Mouse (Mus musculus) MEL (cell line): ENCODE results near the gene Cdk5. TPM values are rescaled to one million over a fixed set of nuclear protein-coding genes. Genes with fewer than 3 reads are reported as not detected.
"Not testable (repeated sequence)": the region's sequence is repeated elsewhere in the genome, so short reads cannot be mapped to it uniquely, and the experiment has no call there.

Experiments
- DNase-seq: peaks from one replicate; pipeline ENCODE4 v3.0.0; 2011; ENCODE audit warnings: low read depth, low spot score
- H3K27ac ChIP-seq: 2 replicates; pipeline ENCODE4 v1.5.1; 2012; ENCODE audit warnings: low read depth, mild to moderate bottlenecking, control low read depth, low read length, moderate library complexity; ENCODE audit not compliant: control insufficient read depth
- H3K27me3 ChIP-seq, 2 experiments: fragments of 150-350 bp in 1 of 2; sonication (generic) in 1 of 2; 2 replicates each; pipeline ENCODE4 v1.6.1; 2012; ENCODE audit warnings: low read length in 2 of 2, mild to moderate bottlenecking in 2 of 2, improper control_type of control experiment in 1 of 2, moderate library complexity in 1 of 2; ENCODE audit not compliant: insufficient read depth in 2 of 2, control insufficient read depth in 1 of 2
- H3K36me3 ChIP-seq, 2 experiments: 2 replicates each; pipeline ENCODE4 v1.6.1; 2012 to 2014; ENCODE audit warnings: low read length in 2 of 2, improper control_type of control experiment in 1 of 2, inconsistent platforms in 1 of 2, mild to moderate bottlenecking in 1 of 2; ENCODE audit not compliant: insufficient read depth in 2 of 2, control insufficient read depth in 1 of 2
- H3K4me1 ChIP-seq, 2 experiments: fragments of 150-350 bp in 1 of 2; sonication (generic) in 1 of 2; 2 replicates each; pipeline ENCODE4 v1.6.1; 2012; ENCODE audit warnings: low read length in 2 of 2, improper control_type of control experiment in 1 of 2, mild to moderate bottlenecking in 1 of 2; ENCODE audit not compliant: insufficient read depth in 2 of 2, control insufficient read depth in 1 of 2
- H3K4me3 ChIP-seq, 2 experiments: fragments of 150-350 bp in 1 of 2; sonication (generic) in 1 of 2; 2 replicates each; pipeline ENCODE4 v1.5.1; 2012; ENCODE audit warnings: low read depth in 2 of 2, low read length in 2 of 2, mild to moderate bottlenecking in 2 of 2, moderate library complexity in 2 of 2, control low read depth in 1 of 2, improper control_type of control experiment in 1 of 2; ENCODE audit not compliant: control insufficient read depth in 1 of 2, insufficient read depth in 1 of 2
- H3K79me2 ChIP-seq: 2 replicates; pipeline ENCODE4 v1.6.1; 2012; ENCODE audit warnings: mild to moderate bottlenecking, low read length, moderate library complexity; ENCODE audit not compliant: control insufficient read depth, poor library complexity, insufficient read depth
- H3K9ac ChIP-seq: 2 replicates; pipeline ENCODE4 v1.6.1; 2012; ENCODE audit warnings: low read depth, mild to moderate bottlenecking, control low read depth, low read length, moderate library complexity; ENCODE audit not compliant: control insufficient read depth, poor library complexity, severe bottlenecking
- H3K9me3 ChIP-seq: fragments of 150-350 bp; sonication (generic); replicated peaks from 2 replicates; pipeline ENCODE4 v1.6.1; 2012; ENCODE audit warnings: mild to moderate bottlenecking, low read length, improper control_type of control experiment, moderate library complexity; ENCODE audit not compliant: insufficient read depth
- BHLHE40 ChIP-seq: IDR thresholded peaks from 2 replicates; pipeline ENCODE4 v1.6.1; 2012; ENCODE audit warnings: low read depth, mild to moderate bottlenecking, inconsistent platforms, low read length, improper control_type of control experiment, borderline replicate concordance
- CHD1 ChIP-seq: IDR thresholded peaks from 2 replicates; pipeline ENCODE4 v1.6.1; 2012; ENCODE audit warnings: low read depth, mild to moderate bottlenecking, inconsistent platforms, low read length, improper control_type of control experiment
- CHD2 ChIP-seq: IDR thresholded peaks from 2 replicates; pipeline ENCODE4 v1.6.1; 2011; ENCODE audit warnings: low read length, improper control_type of control experiment
- CTCF ChIP-seq, 3 experiments: IDR thresholded peaks in 2 of 3; conservative IDR thresholded peaks in 1 of 3; 2 replicates each; pipeline ENCODE4 v1.5.1; 2011 to 2012; ENCODE audit warnings: low read length in 3 of 3, low read depth in 2 of 3, mild to moderate bottlenecking in 2 of 3, improper control_type of control experiment in 1 of 3, inconsistent platforms in 1 of 3, mixed read lengths in 1 of 3, moderate library complexity in 1 of 3; ENCODE audit not compliant: control insufficient read depth in 1 of 3, insufficient read depth in 1 of 3, poor library complexity in 1 of 3, severe bottlenecking in 1 of 3
- ETS1 ChIP-seq: IDR thresholded peaks from 2 replicates; pipeline ENCODE4 v1.6.1; 2012; ENCODE audit warnings: low read depth, mild to moderate bottlenecking, inconsistent platforms, low read length, improper control_type of control experiment, moderate library complexity
- GABPA ChIP-seq: IDR thresholded peaks from 2 replicates; pipeline ENCODE4 v1.6.1; 2012; ENCODE audit warnings: low read depth, mild to moderate bottlenecking, inconsistent platforms, low read length, improper control_type of control experiment, moderate library complexity
- HCFC1 ChIP-seq: IDR thresholded peaks from 2 replicates; pipeline ENCODE4 v1.6.1; 2012; ENCODE audit warnings: low read depth, mild to moderate bottlenecking, inconsistent platforms, low read length, improper control_type of control experiment, moderate library complexity
- JUND ChIP-seq: IDR thresholded peaks from 2 replicates; pipeline ENCODE4 v1.6.1; 2011; ENCODE audit warnings: low read depth, mild to moderate bottlenecking, improper control_type of control experiment, low read length
- KAT2A ChIP-seq: conservative IDR thresholded peaks from 2 replicates; pipeline ENCODE4 v1.6.1; 2012; ENCODE audit warnings: low read depth, low read length, improper control_type of control experiment, inconsistent platforms
- MAFK ChIP-seq: IDR thresholded peaks from 2 replicates; pipeline ENCODE4 v1.6.1; 2011; ENCODE audit warnings: low read depth, mild to moderate bottlenecking, low read length, improper control_type of control experiment, borderline replicate concordance
- MAX ChIP-seq: IDR thresholded peaks from 2 replicates; pipeline ENCODE4 v1.6.1; 2011; ENCODE audit warnings: low read length, improper control_type of control experiment
- MAZ ChIP-seq: IDR thresholded peaks from 2 replicates; pipeline ENCODE4 v1.6.1; 2012; ENCODE audit warnings: low read depth, mild to moderate bottlenecking, inconsistent platforms, low read length, improper control_type of control experiment
- MXI1 ChIP-seq: IDR thresholded peaks from 2 replicates; pipeline ENCODE4 v1.6.1; 2011; ENCODE audit warnings: mild to moderate bottlenecking, low read depth, low read length, improper control_type of control experiment
- MYC ChIP-seq: IDR thresholded peaks from 2 replicates; pipeline ENCODE4 v1.6.1; 2011; ENCODE audit warnings: low read depth, mild to moderate bottlenecking, low read length, improper control_type of control experiment, moderate library complexity
- NELFE ChIP-seq: IDR thresholded peaks from 2 replicates; pipeline ENCODE4 v1.6.1; 2011; ENCODE audit warnings: low read depth, low read length, improper control_type of control experiment
- NRF1 ChIP-seq: IDR thresholded peaks from 2 replicates; pipeline ENCODE4 v1.6.1; 2014; ENCODE audit warnings: low read depth, mild to moderate bottlenecking, inconsistent platforms, low read length, improper control_type of control experiment, moderate library complexity; ENCODE audit not compliant: poor library complexity, insufficient read depth, severe bottlenecking
- POLR2A ChIP-seq, 2 experiments: IDR thresholded peaks; 2 replicates each; pipeline ENCODE4 v1.6.1; 2011 to 2012; ENCODE audit warnings: low read length in 2 of 2, mild to moderate bottlenecking in 2 of 2, control low read depth in 1 of 2, improper control_type of control experiment in 1 of 2, low read depth in 1 of 2, moderate library complexity in 1 of 2; ENCODE audit not compliant: control insufficient read depth in 1 of 2, insufficient read depth in 1 of 2, poor library complexity in 1 of 2
- RAD21 ChIP-seq: IDR thresholded peaks from 2 replicates; pipeline ENCODE4 v1.6.1; 2011; ENCODE audit warnings: mild to moderate bottlenecking, low read depth, low read length, improper control_type of control experiment
- SMC3 ChIP-seq: IDR thresholded peaks from 2 replicates; pipeline ENCODE4 v1.6.1; 2011; ENCODE audit warnings: low read depth, low read length, improper control_type of control experiment
- TBP ChIP-seq: IDR thresholded peaks from 2 replicates; pipeline ENCODE4 v1.8.0; 2011; ENCODE audit warnings: low read depth, low read length, improper control_type of control experiment
- USF1 ChIP-seq: IDR thresholded peaks from 2 replicates; pipeline ENCODE4 v1.6.1; 2014; ENCODE audit warnings: low read depth, mild to moderate bottlenecking, inconsistent platforms, low read length, improper control_type of control experiment, moderate library complexity
- ZC3H11A ChIP-seq: IDR thresholded peaks from 2 replicates; pipeline ENCODE4 v1.6.1; 2012; ENCODE audit warnings: low read depth, mild to moderate bottlenecking, inconsistent platforms, low read length, improper control_type of control experiment
- ZKSCAN1 ChIP-seq: IDR thresholded peaks from 2 replicates; pipeline ENCODE4 v1.6.1; 2012; ENCODE audit warnings: low read depth, mild to moderate bottlenecking, inconsistent platforms, low read length, improper control_type of control experiment, moderate library complexity
- ZNF384 ChIP-seq: IDR thresholded peaks from 2 replicates; pipeline ENCODE4 v1.6.1; 2012; ENCODE audit warnings: low read depth, mild to moderate bottlenecking, inconsistent platforms, low read length, improper control_type of control experiment
- polyA plus RNA-seq, 2 experiments: library from polyadenylated mRNA; stranded (reverse) in 1 of 2; unstranded in 1 of 2; fragments of >175 nt in 1 of 2; fragments of >200 nt in 1 of 2; gene quantifications; 2 replicates each; pipeline versions ENCODE4 v1.2.1 to v1.2.4; 2012; ENCODE audit warnings: low replicate concordance in 2 of 2, low read depth in 1 of 2; ENCODE audit not compliant: insufficient read length in 2 of 2, insufficient read depth in 1 of 2, missing spikeins in 1 of 2
- total RNA-seq: library from RNA; depleted of rRNA; stranded (reverse); fragments of 300-350 nt; gene quantifications from 2 replicates; pipeline ENCODE4 v1.2.3, GENCODE M21; 2012

Cdk5 gene
- total and polyA plus RNA-seq, 3 experiments, result 24.8 to 82.6 TPM; not detected in 1

GRCm38 (mm10) chr5:24399686-24400085 is 23.6 kb downstream of the Cdk5 start:
- Histone ChIP-seq H3K27me3 (no peaks in the 10 kb centered on the region), H3K36me3 (peaks cover 2 to 18% of the 10 kb centered on the region in 2 experiments; a peak in 3 of 4 replicates), H3K79me2 (peaks cover 2% of the 10 kb centered on the region), H3K4me1 (peaks cover 12 to 18% of the 10 kb centered on the region in 2 experiments), H3K27ac (no peak overlapping the region), H3K9ac (no peak overlapping the region), H3K9me3 (no peaks in the 10 kb centered on the region), H3K4me3 (no peak overlapping the region)
- DNase-seq, result no peak
- TF ChIP-seq MYC (no peak), MAX (no peak), RAD21 (no peak)

GRCm38 (mm10) chr5:24396254-24396653 is 27.1 kb downstream of the Cdk5 start:
- not testable (repeated sequence) for H3K79me2 ChIP-seq, H3K4me3 ChIP-seq, H3K27ac ChIP-seq, H3K9ac ChIP-seq, DNase-seq, H3K27me3 ChIP-seq, H3K9me3 ChIP-seq
- H3K36me3 ChIP-seq, result peaks cover 2 to 15% of the 10 kb centered on the region in 2 experiments; a peak in 3 of 4 replicates
- peaks cover 10 to 14% of the 10 kb centered on the region in 2 experiments for H3K4me1 ChIP-seq
- TF ChIP-seq TBP (peak; percentile 26; the same call in 1 of the 2 replicates), CTCF (IDR thresholded peaks at IDR 0.05 in 2 of 3, conservative IDR thresholded peaks at IDR 0.05 in 1 of 3; ENCODE audit: control insufficient read depth in 1 of 3, insufficient read depth in 1 of 3, low read depth in 2 of 3, low read length in 3 of 3, poor library complexity in 1 of 3, severe bottlenecking in 1 of 3) (peak in 2 of 3 experiments; percentile 18 to 22; a peak in 2 of 6 replicates), ZNF384 (peak; percentile 72)

GRCm38 (mm10) chr5:24394165-24394894 is 29.0 kb downstream of the Cdk5 start:
- peaks cover 2 to 18% of the 10 kb centered on the region in 2 experiments; a peak in 3 of 4 replicates for H3K36me3 ChIP-seq
- peak; percentile 100 for DNase-seq
- H3K9me3 ChIP-seq, result no peaks in the 10 kb centered on the region
- peaks cover 3% of the 10 kb centered on the region for H3K79me2 ChIP-seq
- H3K27ac ChIP-seq, result peak overlapping the region; percentile 90
- H3K4me1 ChIP-seq, result peaks cover 14 to 19% of the 10 kb centered on the region in 2 experiments
- H3K27me3 ChIP-seq, result no peaks in the 10 kb centered on the region
- peak overlapping the region; percentile 83 to 91 for H3K4me3 ChIP-seq
- H3K9ac ChIP-seq, result peak overlapping the region; percentile 85
- peak; percentile 70 for TF ChIP-seq NELFE
- TF ChIP-seq MXI1, result peak; percentile 24; the same call in 1 of the 2 replicates
- TF ChIP-seq SMC3, result peak; percentile 35
- peak; percentile 64 to 87 for TF ChIP-seq POLR2A (IDR thresholded peaks at IDR 0.05; ENCODE audit: control insufficient read depth in 1 of 2, insufficient read depth in 1 of 2, low read depth in 1 of 2, low read length in 2 of 2, poor library complexity in 1 of 2)
- peak; percentile 40; the same call in 1 of the 2 replicates for TF ChIP-seq NRF1
- TF ChIP-seq ZC3H11A, result no peak
- peak; percentile 85 for TF ChIP-seq CHD2
- TF ChIP-seq ZNF384, result 0 out of 2 replicates have a peak, but pooled peaks have one; percentile 46
- TF ChIP-seq MAZ, result peak; percentile 90
- no peak for TF ChIP-seq MYC
- TF ChIP-seq JUND, result 0 out of 2 replicates have a peak, but pooled peaks have one; percentile 18
- no peak for TF ChIP-seq ZKSCAN1
- TF ChIP-seq KAT2A, result peak; percentile 72
- no peak for TF ChIP-seq MAFK
- TF ChIP-seq HCFC1, result peak; percentile 93
- TF ChIP-seq GABPA, result no peak
- TF ChIP-seq CHD1, result 0 out of 2 replicates have a peak, but pooled peaks have one; percentile 9
- TF ChIP-seq BHLHE40, result no peak
- TF ChIP-seq USF1, result peak; percentile 80
- peak; percentile 2 for TF ChIP-seq RAD21
- peak; percentile 61 for TF ChIP-seq ETS1
